Mouse (Mus musculus) gastrocnemius, postnatal 4 days (tissue): Measurements from ENCODE around the gene Zbp1. TPM values are rescaled to one million over a fixed set of nuclear protein-coding genes. Genes with fewer than 3 reads are reported as not detected.

Experiments
- DNase-seq, 2 experiments: peaks; one replicate each; pipeline ENCODE4 v3.0.0; 2021 to 2022; ENCODE audit warnings: low spot score in 2 of 2, mixed read lengths in 2 of 2
- long read RNA-seq, 2 experiments: library from polyadenylated mRNA; stranded (forward); transcript quantifications; one replicate each; pipeline ENCODE4 v2.0.0; 2021
- total RNA-seq, 2 experiments: library from RNA; stranded (reverse); gene quantifications; 2 replicates each; pipeline ENCODE4 v1.2.3; 2021

The Zbp1 gene
- total RNA-seq = under 1 TPM; 0.52 to 0.54 TPM
- long read RNA-seq, experiment 1 = 0 reads
- long read RNA-seq, experiment 2 = 0 reads

DNA sequence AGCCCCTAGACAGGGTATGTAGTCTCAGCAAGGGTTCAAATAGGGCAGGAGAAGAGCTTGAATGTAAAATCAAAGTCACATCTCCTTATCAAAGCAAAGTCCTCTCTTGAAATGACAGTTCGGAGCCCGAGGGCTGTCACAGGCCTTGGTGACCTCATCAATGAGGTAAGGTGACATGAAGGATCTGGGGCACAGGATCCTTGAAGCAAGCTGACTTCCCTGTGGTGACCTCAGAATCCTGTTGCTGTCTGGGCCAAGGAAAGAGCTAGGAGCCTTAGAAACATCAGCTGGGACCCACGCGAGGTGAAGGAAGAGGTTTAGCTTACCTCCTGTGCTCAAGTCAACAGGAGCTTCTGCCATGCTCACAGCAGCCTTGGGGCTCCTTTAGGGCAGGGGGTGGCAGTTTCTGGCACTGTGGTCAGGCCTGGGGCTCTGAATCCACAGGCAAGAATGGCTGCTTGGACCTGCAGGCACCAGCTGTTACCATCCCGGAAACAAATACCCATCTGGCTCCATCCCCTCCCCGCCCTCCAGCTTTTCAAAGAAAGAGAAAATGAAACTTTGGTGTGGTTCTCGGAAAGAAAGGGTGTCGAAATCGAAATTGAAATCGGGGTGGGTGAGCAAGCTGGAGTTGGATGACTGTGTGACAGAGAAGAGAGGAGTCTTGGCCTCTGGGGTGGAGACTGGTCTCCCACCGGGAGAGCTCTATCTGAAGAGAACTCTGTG lies at the start of gene Zbp1:
TSS of gene Zbp1 (minus strand) at position 508 of the 726 bp plus-strand sequence.
- DNase-seq = peak in 1 of 2 experiments; percentile 11

DNA sequence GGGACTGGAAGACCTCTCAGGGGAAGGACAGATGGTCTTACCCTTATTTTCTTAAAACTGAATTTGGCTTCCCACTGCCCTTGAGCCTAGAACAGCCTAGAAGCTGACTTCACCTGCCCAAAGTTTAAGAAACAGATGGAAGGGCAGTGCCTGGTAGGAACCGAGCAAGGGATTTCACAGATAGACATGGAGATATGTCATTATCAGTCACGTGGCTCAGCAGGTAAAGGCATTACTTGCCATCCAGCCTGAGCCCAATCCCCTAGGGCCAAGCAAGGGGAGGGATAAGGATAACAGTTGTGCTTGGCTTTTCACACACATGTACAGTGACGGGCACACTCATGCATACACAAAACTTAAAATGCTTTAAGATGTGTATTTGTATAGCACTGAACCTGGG lies 48.8 kb upstream of the Zbp1 start:
- DNase-seq = no peak

GRCm38 (mm10) chr2:173266349-173267112 lies 47.8 kb upstream of the Zbp1 start:
- no peak for DNase-seq

DNA sequence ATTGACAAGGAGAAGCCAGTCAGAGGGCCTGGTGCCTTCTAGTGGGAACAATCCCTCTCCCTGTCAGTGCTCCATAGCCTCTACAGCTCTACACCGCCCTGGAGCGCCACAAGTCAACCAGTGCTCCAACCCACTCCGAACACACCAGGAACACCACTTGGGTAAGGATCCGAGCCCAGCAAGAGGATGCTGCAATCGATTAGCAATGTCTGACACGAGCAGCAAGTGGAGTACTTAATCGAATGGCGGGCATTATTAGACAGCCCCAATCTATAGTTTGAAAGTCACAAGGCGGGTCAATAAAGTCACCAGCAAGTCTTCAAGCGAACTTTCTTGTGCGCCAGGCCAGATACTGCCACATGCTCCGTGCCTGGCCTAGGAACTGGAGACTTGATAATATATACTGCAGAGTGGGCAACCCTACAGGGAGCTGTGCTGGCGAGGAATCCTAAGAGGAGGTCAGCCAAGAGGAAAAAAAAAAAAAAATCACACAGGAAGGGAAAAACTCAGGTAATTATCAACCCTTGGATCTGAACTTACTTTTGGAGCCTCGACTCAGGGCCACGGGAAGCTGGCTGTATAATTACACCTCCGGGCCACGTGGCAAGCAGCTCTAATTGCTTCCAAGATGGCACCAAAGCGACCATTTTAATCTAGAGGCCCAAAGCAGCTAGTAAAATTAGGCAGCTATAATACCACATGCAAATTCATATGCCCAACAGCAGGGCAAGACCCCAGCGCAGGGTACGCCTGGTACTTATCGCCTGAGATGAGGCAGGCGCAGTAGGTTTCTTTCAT lies 46.9 kb upstream of the Zbp1 start:
- DNase-seq = no peak

DNA sequence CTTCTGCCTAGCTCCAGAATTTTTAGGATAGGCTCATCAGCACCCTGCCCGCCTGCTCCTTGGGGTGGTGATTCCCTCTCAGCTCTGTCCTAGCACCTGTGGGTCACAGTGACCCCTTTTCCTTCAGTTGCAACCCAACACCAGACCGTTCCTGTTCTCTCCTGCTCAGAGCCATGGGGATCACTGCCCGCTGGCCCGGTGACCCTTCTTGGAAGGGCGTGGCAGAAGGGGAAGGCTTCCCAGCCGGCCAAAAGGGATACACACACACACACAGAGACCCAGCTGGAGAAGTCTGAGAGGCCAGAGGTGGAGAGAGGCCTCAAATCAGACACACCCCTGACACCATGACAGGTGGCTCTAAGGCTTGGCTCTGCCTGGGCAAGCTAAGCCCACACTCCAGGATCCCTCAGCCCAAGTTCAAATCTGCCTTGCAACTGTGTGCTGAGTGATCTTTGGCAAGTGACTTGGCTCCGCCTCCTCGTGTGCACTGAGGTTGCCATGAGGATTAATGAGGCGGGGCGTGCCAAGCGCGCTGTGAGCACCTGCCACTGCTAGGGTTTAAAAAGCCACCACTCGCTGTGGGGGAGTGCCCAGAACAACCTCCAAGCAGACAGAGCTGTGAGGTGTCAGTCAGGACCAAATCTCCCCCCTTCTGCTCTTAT lies 45.9 kb upstream of the Zbp1 start:
- peak in 1 of 2 experiments; percentile 31 for DNase-seq

GRCm38 (mm10) chr2:173263636-173264330 lies 45.1 kb upstream of the Zbp1 start:
- DNase-seq = peak in 1 of 2 experiments; percentile 23

GRCm38 (mm10) chr2:173261497-173261896 lies 42.8 kb upstream of the Zbp1 start:
- DNase-seq = no peak

GRCm38 (mm10) chr2:173258459-173259091 lies 39.9 kb upstream of the Zbp1 start:
- DNase-seq = no peak

DNA sequence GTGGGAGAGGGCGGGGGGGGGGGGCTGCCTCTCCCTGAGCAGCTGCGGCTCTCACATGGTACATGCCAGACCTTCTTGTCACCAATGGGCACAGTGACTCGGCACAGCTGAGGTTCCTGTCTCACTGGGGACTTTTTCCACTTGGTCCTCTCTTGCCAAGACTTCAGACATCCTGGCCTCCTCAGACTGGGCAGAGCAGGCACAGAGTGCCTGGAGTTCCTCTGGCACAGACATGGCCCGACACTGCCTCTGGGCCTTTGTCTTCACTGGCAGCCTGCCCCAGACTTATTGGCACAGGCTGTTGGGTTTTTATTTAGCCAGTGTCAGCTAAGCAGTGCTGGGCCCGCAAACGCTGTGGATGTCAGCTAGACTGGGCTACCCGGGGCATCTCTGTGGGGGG lies 38.9 kb upstream of the Zbp1 start:
- peak; percentile 53 to 83 for DNase-seq

- no peak for DNase-seq
Observed at GRCm38 (mm10) chr2:173256552-173256949, 37.8 kb upstream of the Zbp1 start.

- no peak for DNase-seq
Observed at GRCm38 (mm10) chr2:173255810-173256551, 37.3 kb upstream of the Zbp1 start.

DNA sequence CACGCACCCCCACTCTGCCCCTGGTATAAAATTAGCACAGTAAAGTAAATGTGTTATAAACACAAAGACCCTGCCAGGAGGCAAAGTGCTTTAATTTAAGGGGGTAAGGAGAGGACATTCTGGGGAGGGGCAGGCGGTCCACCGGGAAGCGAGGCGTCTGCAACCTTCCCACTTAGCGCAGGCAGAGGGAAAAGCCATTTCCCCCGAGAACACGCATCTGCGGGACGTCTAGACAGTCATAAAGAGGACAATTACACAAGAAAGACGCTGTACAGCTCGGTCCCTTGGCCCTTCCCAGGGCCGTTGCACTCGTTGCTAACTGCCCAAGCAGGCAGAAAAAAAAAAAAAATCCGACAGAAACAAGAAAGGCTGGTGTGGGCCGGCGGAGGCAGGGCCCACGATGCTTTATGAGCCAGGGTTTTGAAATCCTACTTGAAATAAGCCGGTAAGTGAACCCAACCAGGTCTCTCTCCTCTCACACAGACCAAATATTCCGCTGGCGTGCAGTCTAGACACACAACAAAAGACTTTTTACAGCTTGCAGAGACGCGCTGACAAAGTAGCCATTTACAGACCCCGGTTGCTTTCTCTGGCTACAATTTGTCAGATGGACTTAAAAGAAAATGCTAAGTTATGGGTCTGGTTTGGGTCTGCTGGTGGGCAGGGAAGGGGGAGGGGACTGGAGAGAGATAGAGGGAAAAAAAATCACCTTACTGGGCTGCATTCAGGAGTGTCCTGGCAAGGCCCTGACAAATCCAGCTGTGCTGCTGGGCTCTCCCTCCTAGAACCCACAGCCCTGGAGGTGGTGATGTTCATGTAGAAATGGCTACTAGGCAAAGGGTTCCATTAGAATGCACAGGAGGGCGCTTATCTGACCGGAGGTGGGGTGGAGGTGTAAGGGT lies 35.3 kb upstream of the Zbp1 start:
- no peak for DNase-seq

GRCm38 (mm10) chr2:173251675-173252074 lies 33.0 kb upstream of the Zbp1 start:
- peak in 1 of 2 experiments; percentile 71 for DNase-seq

- no peak for DNase-seq
Observed at GRCm38 (mm10) chr2:173251133-173251532, 32.4 kb upstream of the Zbp1 start.

DNA sequence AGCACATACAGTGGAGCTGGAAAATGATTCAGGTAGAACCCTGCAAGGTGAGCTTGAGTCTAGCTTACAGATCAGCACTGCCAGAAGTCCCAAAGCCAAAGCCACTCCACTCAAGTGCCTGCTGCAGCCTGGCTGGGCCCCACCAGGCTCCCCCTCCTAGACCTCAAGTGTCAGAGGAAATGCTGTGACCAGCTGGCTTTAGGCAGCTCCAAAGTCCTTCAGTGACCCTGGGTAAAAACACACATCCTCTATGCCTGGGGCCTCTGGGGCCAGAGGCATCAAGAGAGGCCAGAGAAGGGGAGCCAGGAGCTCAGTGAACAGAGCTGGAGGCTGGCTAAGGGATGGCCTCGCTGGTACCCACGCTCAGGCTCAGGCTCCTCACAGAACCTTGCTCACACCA lies 31.7 kb upstream of the Zbp1 start:
- DNase-seq = no peak

- no peak for DNase-seq
Observed at GRCm38 (mm10) chr2:173249965-173250364, 31.2 kb upstream of the Zbp1 start.

DNA sequence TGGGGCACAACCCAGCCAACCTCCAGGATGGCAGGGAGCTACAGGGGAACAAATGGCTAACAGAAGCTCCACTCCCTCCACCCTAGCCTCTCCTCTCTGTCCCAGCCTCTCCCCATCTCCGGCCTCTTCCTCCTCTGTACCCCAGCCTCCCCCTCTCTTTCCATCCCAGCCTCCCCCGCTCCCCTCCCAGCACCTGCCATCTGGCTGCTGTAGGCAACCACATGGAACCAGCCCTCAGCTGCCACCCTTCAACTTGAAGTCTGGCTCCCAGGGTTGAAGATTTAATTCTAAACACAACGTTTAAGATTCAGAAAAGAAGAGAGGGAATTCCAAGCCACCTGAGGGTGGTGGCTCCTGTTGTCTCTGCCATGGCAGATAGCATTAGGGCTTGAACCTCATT lies 30.7 kb upstream of the Zbp1 start:
- no peak for DNase-seq

GRCm38 (mm10) chr2:173248822-173249221 lies 30.1 kb upstream of the Zbp1 start:
- DNase-seq = no peak
